ENCODE assay signal across 17 mouse cellular contexts in genomic region chr4:74264428-74264955, GRCm38 (mm10).
"Had no signal": no experiment of that assay in that cellular context is flagged by ENCODE, and none has a peak within 500 bp of the region (broad histone marks: within the 10 kb centered on the region; RNA-seq: fewer than 3 reads in every experiment).

No protein-coding gene starts in this region.

- H3K27ac ChIP-seq: kidney, embryonic 15.5 days; liver, embryonic 13.5 days; macrophage; midbrain, embryonic 10.5 days; midbrain, embryonic 13.5 days; neural tube, embryonic 13.5 days; stomach, postnatal 0 days had no signal

- H3K27me3 ChIP-seq: kidney, embryonic 15.5 days; liver, embryonic 13.5 days; megakaryocyte, embryonic 14.5 days; midbrain, embryonic 13.5 days; neural tube, embryonic 13.5 days had no signal

- H3K4me1 ChIP-seq: kidney, embryonic 15.5 days; midbrain, embryonic 13.5 days had no signal

- H3K9ac ChIP-seq: kidney, embryonic 15.5 days; liver, embryonic 13.5 days; midbrain, embryonic 13.5 days; neural tube, embryonic 13.5 days had no signal

- H3K4me3 ChIP-seq: kidney, embryonic 15.5 days; liver, embryonic 13.5 days; megakaryocyte, embryonic 14.5 days; midbrain, embryonic 10.5 days; midbrain, embryonic 13.5 days; myocyte; neural tube, embryonic 13.5 days had no signal

- H3K9me3 ChIP-seq: kidney, embryonic 15.5 days; liver, embryonic 13.5 days; megakaryocyte, embryonic 14.5 days; midbrain, embryonic 10.5 days; midbrain, embryonic 13.5 days; neural tube, embryonic 13.5 days had no signal

- DNase-seq: kidney, adult 11 months; kidney, adult 8-10 months; kidney, postnatal 10 days; kidney, postnatal 4 days; liver, embryonic 13.5 days; lung, adult 2 months; retina, postnatal 1 day; right cerebral cortex, postnatal 25 days; thymus, postnatal 36 days had no signal
